Mouse (Mus musculus) c-Kit-negative CD71-positive TER-119-positive erythroid progenitor cells, embryonic 14.5 days (primary cell): ENCODE measurements around the gene Cldn7.

ENCODE experiments used
- DNase-seq: peaks from one replicate; pipeline ENCODE4 v3.0.0-alpha.2; 2013; ENCODE audit warnings: low read depth, low spot score

Gene Cldn7

DNA sequence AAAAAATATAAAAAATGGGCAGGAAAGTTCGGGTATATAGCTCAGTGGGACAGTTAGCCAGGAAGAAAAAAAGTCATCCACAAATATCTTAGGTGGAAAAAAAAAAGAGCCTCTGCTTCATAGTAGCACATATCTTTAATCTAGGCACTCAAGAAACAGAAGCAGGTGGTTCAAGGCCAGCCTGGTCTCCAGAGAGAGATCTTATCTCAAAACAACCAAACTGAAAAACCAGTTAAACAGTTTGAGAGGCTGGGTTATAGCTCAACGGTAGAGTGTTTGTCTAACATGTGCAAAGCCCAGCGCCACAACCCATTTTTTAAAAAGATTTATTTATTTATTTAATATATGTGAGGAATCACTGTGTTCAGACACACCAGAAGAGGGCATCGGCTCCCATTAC, 31.5 kb upstream of the Cldn7 start:
- no peak for DNase-seq

DNA sequence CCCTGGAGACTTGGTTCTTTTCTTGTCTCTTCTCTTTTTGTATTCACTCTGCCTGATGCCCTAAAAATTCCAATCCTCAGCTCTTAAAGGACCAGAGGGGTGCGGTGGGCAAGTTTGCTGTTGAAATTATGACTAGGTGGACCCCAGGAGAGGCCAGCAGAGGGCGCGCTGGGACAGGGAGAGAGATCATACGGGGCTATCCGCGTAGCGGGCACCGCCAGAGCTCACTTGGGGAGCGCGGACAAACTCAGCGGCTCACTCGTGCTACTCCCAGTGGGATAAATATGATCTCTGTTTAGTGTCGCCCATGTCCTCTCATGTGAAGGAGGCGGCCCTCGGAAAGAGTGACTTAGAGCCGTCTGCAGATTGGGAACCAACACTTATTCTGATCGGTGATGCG, 30.4 kb upstream of the Cldn7 start:
- DNase-seq = peak; percentile 86

- DNase-seq = no peak
Measured at GRCm38 (mm10) chr11:69934681-69935080, 29.9 kb upstream of the Cldn7 start.

GRCm38 (mm10) chr11:69935137-69935879, 29.3 kb upstream of the Cldn7 start, which contains the start of gene Ybx2:
Gene Ybx2, plus strand, starts transcription at chr11:69935796.
- DNase-seq = peak; percentile 65

DNA sequence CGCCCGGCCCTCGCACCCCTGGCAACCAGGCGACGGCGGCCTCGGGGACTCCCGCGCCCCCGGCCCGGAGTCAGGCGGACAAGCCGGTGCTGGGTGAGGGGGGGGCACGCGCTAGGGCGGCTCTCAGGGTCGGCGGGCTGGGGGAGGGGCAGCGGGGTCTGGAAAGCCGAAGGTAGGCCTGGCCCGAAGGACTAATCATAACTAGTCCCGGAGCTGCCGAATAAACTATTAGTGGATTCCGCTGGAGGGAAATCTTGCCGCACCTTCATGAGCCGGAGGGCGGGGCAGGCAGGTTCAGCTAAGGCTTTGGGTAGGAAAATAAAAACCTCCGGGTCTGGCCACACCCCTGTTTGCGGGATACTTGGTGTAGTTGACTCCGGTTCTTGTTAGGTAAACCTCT, 28.4 kb upstream of the Cldn7 start:
- no peak for DNase-seq

DNA sequence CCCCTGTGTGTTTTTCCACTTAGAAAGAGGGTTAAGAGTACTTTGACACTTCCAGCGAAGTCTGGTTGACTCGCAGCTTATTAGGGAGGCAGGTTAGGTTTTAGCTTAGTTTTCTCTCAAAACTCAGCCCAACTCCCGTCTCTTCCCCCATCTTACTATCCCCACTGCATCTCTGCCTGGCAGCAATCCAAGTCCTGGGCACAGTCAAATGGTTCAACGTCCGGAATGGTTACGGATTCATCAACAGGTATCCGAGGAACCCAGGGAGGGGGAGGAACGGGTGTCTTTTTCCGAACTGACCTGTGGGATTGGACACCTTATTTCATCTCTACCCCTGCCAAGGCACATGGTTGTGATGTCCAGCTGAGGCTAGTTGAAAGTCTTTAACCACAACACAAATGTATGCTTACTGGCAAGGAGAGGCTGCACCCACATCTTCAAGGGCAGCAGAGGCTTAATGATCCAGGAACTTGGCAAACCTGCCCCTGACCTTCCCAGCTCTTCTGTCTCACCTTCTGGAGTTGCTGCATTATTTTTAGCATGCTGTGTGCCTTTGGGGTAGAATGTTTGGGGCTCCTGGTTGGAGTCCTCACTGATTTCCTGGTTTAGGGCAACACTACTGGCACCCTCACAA, 27.7 kb upstream of the Cldn7 start:
- no peak for DNase-seq

DNA sequence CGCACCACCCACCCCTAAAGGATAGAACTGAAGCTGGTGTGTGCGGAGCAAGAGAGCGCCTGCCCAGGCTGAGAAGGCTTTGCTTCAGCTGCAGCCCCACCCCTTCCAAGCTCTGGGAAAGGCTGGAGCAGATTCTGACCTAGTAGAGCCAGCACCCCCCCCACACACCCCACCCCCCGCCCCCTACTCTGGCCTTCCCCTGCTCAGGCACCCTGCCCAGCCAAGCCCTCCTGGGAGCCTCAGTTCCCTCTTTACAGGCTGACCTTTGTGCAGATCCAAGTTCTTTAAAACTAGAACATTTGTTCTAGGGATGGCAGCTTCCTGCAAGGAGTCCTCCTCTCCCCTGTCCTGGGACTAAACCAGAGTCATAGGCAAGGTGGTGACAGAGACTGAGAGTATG, 27.2 kb upstream of the Cldn7 start:
- DNase-seq = no peak

DNA sequence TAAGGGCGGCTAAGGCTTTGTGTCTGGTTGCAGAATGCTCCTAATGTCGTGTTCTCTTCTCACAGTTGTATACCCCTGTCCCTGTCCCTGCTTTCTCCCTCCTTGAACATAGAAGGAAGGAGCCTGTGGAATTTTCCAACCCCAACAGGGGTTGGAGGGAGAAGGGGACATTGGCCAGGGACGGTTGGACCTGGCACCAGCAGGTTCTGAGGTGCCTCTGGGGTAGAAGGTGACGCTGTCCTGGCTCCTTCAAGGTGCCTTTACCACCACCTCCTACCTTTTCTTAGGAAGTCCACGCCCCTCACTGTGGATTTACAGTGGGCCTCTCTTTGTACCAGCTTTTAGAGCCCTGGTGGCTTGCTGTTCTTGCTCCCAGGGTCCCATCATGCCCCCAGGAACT, 26.7 kb upstream of the Cldn7 start:
- no peak for DNase-seq

GRCm38 (mm10) chr11:69938401-69938979, 26.1 kb upstream of the Cldn7 start:
- DNase-seq = no peak

DNA sequence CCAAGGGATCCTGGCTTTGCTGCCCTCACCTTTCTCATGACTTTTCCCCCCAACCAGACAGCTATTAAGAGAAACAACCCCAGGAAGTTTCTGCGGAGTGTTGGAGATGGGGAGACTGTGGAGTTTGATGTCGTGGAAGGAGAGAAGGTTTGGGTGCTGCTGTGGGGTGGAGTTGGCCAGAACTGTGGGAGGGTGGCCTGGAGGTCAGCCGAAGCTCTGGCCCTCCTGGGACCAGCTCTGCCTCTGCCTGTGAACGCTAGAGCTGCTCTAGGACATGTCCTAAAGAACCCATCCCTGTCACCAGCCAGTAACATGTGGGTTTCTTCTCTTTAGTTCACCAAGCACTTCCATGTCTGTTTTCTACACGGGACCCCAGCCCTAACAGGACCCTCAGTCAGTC, 25.4 kb upstream of the Cldn7 start:
- DNase-seq = no peak

GRCm38 (mm10) chr11:69939731-69940130, 24.8 kb upstream of the Cldn7 start:
- DNase-seq = no peak

GRCm38 (mm10) chr11:69940962-69941361, 23.6 kb upstream of the Cldn7 start:
- no peak for DNase-seq

- DNase-seq = no peak
Measured at GRCm38 (mm10) chr11:69945216-69945615, 19.4 kb upstream of the Cldn7 start.

- peak; percentile 79 for DNase-seq
Measured at GRCm38 (mm10) chr11:69945997-69946891, 18.3 kb upstream of the Cldn7 start.

GRCm38 (mm10) chr11:69947337-69948065, 17.1 kb upstream of the Cldn7 start:
- no peak for DNase-seq

DNA sequence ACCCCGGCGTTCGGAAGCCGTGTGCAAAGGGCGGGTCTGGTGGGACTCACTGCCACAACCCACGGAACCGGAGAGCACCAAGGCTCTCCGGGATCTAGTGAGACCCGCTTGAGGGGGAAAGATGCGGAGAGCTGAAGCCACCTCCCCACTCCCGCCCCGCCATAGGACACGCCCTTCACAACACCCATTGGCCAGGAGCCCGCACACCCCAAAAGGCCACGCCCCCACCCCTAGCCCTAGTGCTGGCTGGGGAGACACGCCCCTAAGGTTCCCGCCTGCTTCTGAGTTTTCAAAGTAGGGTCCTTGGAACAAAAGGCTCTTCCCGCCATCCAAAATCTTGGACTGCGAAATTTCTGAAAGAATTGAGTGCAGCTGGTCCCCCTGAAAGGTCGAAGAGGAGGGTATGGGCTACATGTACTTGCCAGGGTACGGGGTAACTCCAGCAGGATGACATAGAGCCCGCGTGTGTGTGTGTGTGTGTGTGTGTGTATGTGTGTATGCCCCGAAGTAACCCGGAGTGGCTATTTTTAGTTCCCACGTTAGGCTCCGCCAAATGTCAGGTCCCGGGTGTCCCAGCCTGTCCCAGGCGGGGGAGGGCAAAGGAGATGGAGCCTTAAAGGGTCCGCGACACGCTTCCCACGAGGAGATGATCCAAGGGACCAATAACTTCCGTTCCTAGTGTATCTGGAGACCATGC, 16.4 kb upstream of the Cldn7 start, which contains the start of gene Slc2a4:
Gene Slc2a4, minus strand, starts transcription at position 123 of the 697 bp plus-strand sequence.
- DNase-seq = peak; percentile 94

- peak; percentile 90 for DNase-seq
Measured at GRCm38 (mm10) chr11:69948763-69949150, 15.8 kb upstream of the Cldn7 start.

DNA sequence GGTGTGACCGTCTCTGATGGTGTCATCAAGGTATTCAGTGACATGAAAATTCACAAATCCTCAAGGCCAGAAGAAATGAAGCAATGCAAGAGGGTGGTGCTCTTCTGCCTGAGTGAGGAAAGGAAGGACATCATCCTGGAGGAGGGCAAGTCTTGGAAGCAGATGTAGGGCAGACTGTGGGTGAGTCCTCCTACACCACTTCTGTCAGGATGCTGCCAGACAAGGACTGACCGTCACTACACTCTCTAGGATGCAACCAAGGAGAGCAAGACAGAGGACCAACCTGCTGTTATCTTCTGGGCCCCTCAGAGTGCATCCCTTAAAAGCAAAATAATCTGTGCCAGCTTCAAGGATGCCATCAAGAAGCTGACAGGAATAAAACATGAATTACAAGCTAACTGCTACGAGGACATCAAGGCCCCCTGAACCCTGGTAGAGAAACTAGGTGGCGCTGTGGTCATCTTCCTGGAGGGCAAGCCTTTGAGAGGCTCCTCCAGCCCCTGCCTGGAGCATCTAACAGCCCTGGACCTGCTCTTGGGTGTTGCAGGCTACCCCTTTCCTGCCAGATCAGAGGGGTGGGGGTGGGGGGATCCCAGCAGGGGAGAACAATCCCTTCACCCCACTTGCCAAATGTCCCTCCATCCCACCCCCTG, 13.6 kb upstream of the Cldn7 start:
- no peak for DNase-seq

- no peak for DNase-seq
Measured at GRCm38 (mm10) chr11:69952274-69952673, 12.3 kb upstream of the Cldn7 start.
